In genomic region chr10:94844692-94845091, GRCm38 (mm10) we compare ENCODE assay signal across 26 mouse cellular contexts.
DNase-seq lines count a peak whose midpoint lies in the region; ATAC-seq lines count a peak whose summit lies in the region.
"Had no signal": no experiment of that assay in that cellular context is flagged by ENCODE, and none has a peak within 500 bp of the region (broad histone marks: within the 10 kb centered on the region; RNA-seq: fewer than 3 reads in every experiment).

No protein-coding gene starts in this region.

- H3K4me2 ChIP-seq in liver, embryonic 16.5 days (ENCODE audit: low read depth, low read length): no peak overlapping the region
- no peak overlapping the region for H3K4me2 ChIP-seq in liver, embryonic 12.5 days
- H3K4me2 ChIP-seq in kidney, embryonic 15.5 days: no peak overlapping the region
- H3K4me2 ChIP-seq: heart, embryonic 15.5 days; hindbrain, embryonic 15.5 days; limb, embryonic 12.5 days; liver, embryonic 13.5 days; lung, embryonic 15.5 days; midbrain, embryonic 11.5 days had no signal

- 56% methylated on average over 6 of the region's 6 CpGs for WGBS in liver, embryonic 16.5 days (ENCODE audit: insufficient replicate concordance)
- WGBS in liver, embryonic 12.5 days (ENCODE audit: insufficient replicate concordance): 52% methylated on average over 6 of the region's 6 CpGs
- WGBS in kidney, embryonic 15.5 days: 83% methylated on average over 6 of the region's 6 CpGs

- H3K9ac ChIP-seq in liver, embryonic 16.5 days (ENCODE audit: low read depth, low read length): no peak overlapping the region
- no peak overlapping the region for H3K9ac ChIP-seq in liver, embryonic 12.5 days
- H3K9ac ChIP-seq in kidney, embryonic 15.5 days: no peak overlapping the region
- H3K9ac ChIP-seq: heart, embryonic 15.5 days; hindbrain, embryonic 15.5 days; limb, embryonic 12.5 days; liver, embryonic 13.5 days; lung, embryonic 15.5 days had no signal

- no peak overlapping the region for H3K4me3 ChIP-seq in liver, embryonic 16.5 days (ENCODE audit: low read depth, low read length)
- H3K4me3 ChIP-seq in liver, embryonic 12.5 days: no peak overlapping the region
- H3K4me3 ChIP-seq in kidney, embryonic 15.5 days (replicated peaks): no peak overlapping the region
- H3K4me3 ChIP-seq: embryonic facial prominence, embryonic 10.5 days; forebrain, embryonic 10.5 days; heart, embryonic 15.5 days; hindbrain, embryonic 15.5 days; limb, embryonic 12.5 days; liver, embryonic 13.5 days; lung, embryonic 15.5 days had no signal

- 0 out of 2 replicates have a peak overlapping the region, but pooled peaks have one; percentile 12 for H3K27ac ChIP-seq in liver, embryonic 16.5 days (ENCODE audit: low read length)
- H3K27ac ChIP-seq in liver, embryonic 12.5 days: no peak overlapping the region
- no peak overlapping the region for H3K27ac ChIP-seq in kidney, embryonic 15.5 days
- H3K27ac ChIP-seq: embryonic facial prominence, embryonic 10.5 days; forebrain, embryonic 10.5 days; heart, embryonic 15.5 days; hindbrain, embryonic 15.5 days; limb, embryonic 12.5 days; liver, embryonic 13.5 days; lung, embryonic 15.5 days; macrophage; stomach, postnatal 0 days had no signal

- ATAC-seq in liver, embryonic 16.5 days (ENCODE audit: low read depth): no peak
- ATAC-seq in liver, embryonic 12.5 days: no peak
- ATAC-seq in common myeloid progenitor, adult 5-6 weeks (replicated peaks; ENCODE audit: low read depth, poor library complexity, severe bottlenecking): peak; percentile 35
- ATAC-seq in megakaryocyte progenitor cell, adult 5-6 weeks (replicated peaks; ENCODE audit: poor library complexity): peak; percentile 46
- ATAC-seq in kidney, embryonic 15.5 days (replicated peaks; ENCODE audit: low FRiP score): no peak
- ATAC-seq: intestine, postnatal 0 days had no signal

- no peaks in the 10 kb centered on the region for H3K4me1 ChIP-seq in liver, embryonic 16.5 days (ENCODE audit: control insufficient read depth, low read depth, low read length)
- no peaks in the 10 kb centered on the region for H3K4me1 ChIP-seq in liver, embryonic 12.5 days
- no peaks in the 10 kb centered on the region for H3K4me1 ChIP-seq in kidney, embryonic 15.5 days
- H3K4me1 ChIP-seq: embryonic facial prominence, embryonic 10.5 days; forebrain, embryonic 10.5 days; heart, embryonic 15.5 days; hindbrain, embryonic 15.5 days; limb, embryonic 12.5 days; lung, embryonic 15.5 days had no signal

- H3K27me3 ChIP-seq in liver, embryonic 16.5 days (ENCODE audit: control insufficient read depth, insufficient read depth, low read depth, low read length): no peaks in the 10 kb centered on the region
- H3K27me3 ChIP-seq in liver, embryonic 12.5 days (replicated peaks): no peaks in the 10 kb centered on the region
- H3K27me3 ChIP-seq in kidney, embryonic 15.5 days: no peaks in the 10 kb centered on the region
- H3K27me3 ChIP-seq: heart, embryonic 15.5 days; hindbrain, embryonic 15.5 days; liver, embryonic 13.5 days; lung, embryonic 15.5 days had no signal

- H3K36me3 ChIP-seq in liver, embryonic 16.5 days (ENCODE audit: control insufficient read depth, insufficient read depth): no peaks in the 10 kb centered on the region
- peaks cover 19% of the 10 kb centered on the region for H3K36me3 ChIP-seq in liver, embryonic 12.5 days
- no peaks in the 10 kb centered on the region for H3K36me3 ChIP-seq in kidney, embryonic 15.5 days
- H3K36me3 ChIP-seq: heart, embryonic 15.5 days; limb, embryonic 12.5 days; liver, embryonic 13.5 days had no signal

- H3K9me3 ChIP-seq in liver, embryonic 16.5 days (replicated peaks; ENCODE audit: control insufficient read depth, low read length): no peaks in the 10 kb centered on the region
- H3K9me3 ChIP-seq in liver, embryonic 12.5 days (replicated peaks): no peaks in the 10 kb centered on the region
- no peaks in the 10 kb centered on the region for H3K9me3 ChIP-seq in kidney, embryonic 15.5 days (replicated peaks)
- H3K9me3 ChIP-seq: embryonic facial prominence, embryonic 10.5 days; forebrain, embryonic 10.5 days; heart, embryonic 15.5 days; hindbrain, embryonic 15.5 days; limb, embryonic 12.5 days; liver, embryonic 13.5 days; lung, embryonic 15.5 days had no signal

- DNase-seq in B cell, adult 2 months: peak; percentile 44 to 45
- DNase-seq in adrenal gland, adult 8-10 months: no peak
- DNase-seq in right cerebral cortex, postnatal 25 days: no peak
- DNase-seq: adrenal gland, postnatal 25 days; cerebellum, adult 9-11 months; gastrocnemius, postnatal 25 days; heart, postnatal 4 days; kidney, postnatal 4 days; liver, embryonic 13.5 days; right cerebral cortex, postnatal 14 days; thymus, adult 2 months had no signal

Comparison
In these comparisons a context has a peak if more than half of its experiments do, and no peak if none do; other contexts are left out.
1. ATAC-seq: peak in common myeloid progenitor, adult 5-6 weeks (single experiment) and megakaryocyte progenitor cell, adult 5-6 weeks (single experiment); none in liver, embryonic 16.5 days (single experiment), liver, embryonic 12.5 days (single experiment) and kidney, embryonic 15.5 days (single experiment).
2. DNase-seq: peak in B cell, adult 2 months (2 of 2); none in adrenal gland, adult 8-10 months (single experiment) and right cerebral cortex, postnatal 25 days (single experiment).